Mouse (Mus musculus): Measurements from ENCODE around the gene Gm28551.
"Not testable (repeated sequence)": the region's sequence is repeated elsewhere in the genome, so short reads cannot be mapped to it uniquely, and the experiment has no call there.

The Gm28551 gene

DNA sequence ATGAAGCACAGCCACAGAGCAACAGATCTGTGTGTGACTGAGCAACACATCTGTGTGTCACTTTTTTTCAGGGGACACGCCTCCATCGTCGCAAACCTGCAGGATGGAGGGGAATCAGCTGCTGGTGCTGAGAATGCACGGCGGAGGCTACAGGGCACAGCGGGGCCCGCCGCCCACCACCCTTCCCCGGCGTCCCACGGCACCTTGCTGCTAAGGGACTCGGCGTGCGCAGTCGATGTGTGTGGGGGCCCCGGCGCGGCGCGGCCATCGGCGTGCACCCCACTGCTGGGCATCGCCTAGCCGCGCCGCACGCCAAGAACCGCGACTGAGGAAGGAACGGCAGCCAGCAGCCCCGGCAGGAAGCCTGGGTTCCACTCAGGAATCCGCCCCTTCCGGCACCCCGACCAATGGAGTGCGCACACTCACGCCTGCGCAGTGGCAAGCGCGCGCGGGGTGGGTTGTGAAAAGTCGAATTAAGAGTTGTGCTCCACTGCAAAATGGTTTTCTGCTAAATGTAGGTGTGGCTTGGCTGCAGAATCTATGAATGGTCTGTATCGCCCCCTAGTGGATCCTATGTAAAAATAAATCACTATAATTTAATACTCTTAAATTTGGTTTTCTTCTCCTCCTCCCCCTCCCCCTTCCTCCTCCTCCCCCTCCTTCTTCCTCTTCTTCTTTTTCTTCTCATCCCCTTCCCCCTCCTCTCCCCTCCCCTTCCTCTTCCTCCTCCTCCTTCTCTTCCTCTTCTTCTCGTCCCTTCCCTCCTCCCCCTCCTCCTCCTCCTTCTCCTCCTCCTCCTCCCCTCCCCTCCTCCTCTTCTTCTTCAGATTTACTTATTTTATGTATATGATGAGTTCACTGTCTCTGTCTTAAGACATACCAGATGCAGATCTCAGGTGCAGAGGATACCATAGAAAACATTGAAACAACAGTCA is at the start of gene Gm28551, which contains the start of the genes Asdurf and Asnsd1:
Gene Gm28551, minus strand, starts transcription at position 341 of the 935 bp plus-strand sequence.
Gene Asdurf, minus strand, starts transcription at position 293 of the 935 bp plus-strand sequence.
Gene Asnsd1, minus strand, starts transcription at position 426 of the 935 bp plus-strand sequence.
- DNase-seq (ENCODE audit: low spot score in 2 of 2), result peak; percentile 96

DNA sequence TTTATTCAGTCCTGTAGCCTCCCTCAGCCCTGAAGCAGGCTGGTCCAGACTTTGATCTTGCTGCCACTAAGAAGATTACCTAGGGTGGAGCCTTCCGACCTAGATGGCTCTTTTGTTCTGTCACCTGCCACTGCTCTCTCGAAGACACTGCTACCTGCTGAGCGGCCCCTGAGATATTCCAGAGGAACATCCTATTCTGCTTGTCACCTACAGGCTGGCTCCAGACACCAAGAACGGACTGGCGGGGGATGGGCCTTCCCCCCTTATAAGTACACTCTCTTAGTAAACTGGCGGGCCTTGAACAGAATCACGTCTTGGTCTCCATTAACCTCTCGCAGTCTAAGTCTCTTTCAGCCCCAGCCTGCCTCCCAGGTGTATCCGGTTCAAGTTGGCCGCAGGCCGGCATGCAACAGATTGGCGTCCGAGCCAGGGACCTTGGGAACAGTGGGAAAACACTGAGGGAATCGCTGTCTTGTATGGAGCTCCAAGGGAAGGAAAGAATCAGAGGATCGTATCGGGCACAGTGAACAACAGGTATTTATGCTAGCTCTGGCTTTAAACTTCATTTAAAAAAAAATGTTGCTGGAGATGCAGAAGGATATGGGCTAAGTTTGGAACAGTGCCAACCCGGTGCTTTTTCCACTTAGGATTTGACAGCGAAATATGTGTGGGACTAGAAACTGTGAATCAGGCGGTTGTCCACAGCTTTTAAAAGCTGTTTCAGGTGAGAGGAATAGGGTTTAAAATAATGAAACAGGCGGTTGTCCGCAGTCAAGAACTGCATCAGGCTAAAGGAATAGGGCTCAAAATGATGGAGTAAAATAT is 41.7 kb upstream of the Gm28551 start:
- not testable (repeated sequence) for DNase-seq (ENCODE audit: low spot score in 2 of 2)

DNA sequence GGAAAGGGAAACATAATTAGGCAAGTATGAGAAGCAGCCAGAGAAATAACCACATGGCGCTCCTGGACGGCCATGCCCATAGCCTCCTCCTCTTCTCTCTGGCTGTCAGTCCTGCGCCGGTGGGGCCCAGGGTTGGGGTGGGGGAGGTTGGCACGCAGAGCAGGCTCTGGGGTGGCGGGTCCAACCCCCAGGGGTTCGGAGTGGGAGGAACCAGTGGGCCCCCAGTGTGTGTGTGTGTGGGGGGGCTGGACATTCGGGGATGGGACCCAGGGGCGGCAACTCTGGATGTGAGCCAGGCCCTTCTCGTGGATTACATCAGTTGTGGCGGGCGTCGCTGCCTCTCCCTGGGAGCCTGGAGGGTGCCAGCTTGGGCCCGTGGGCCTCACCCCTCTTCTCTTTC is 36.3 kb upstream of the Gm28551 start:
- no peak for DNase-seq (ENCODE audit: low spot score in 2 of 2)

DNA sequence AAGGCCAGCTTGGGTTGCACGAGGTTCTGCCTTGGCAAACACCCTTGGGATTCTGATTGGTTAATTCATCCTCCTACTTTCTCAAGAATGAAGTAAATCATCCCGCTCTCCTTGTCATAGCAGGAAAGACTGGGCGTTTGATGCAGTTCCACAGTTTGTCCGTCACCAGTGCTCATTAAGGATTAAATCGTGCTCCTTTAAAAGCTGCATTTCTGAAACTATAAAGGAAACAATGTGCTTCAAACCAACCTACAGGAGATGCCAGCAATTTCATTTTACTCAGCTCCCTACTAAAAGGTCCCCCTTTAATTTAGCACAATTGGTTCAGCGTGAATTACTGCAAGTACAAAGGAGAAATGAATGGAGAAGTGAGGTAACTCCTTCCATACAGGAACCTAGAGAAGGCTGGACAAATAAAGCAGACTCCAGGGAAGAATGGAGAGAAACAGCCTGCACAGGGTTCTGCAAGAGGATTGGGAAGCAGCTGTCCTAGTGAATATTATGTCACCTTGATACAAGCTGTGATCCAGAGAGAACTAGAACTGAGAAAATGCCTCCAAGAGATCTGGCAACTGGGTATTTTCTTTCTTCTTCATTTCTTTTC is 31.7 kb upstream of the Gm28551 start:
- DNase-seq (ENCODE audit: low spot score in 2 of 2), result no peak

DNA sequence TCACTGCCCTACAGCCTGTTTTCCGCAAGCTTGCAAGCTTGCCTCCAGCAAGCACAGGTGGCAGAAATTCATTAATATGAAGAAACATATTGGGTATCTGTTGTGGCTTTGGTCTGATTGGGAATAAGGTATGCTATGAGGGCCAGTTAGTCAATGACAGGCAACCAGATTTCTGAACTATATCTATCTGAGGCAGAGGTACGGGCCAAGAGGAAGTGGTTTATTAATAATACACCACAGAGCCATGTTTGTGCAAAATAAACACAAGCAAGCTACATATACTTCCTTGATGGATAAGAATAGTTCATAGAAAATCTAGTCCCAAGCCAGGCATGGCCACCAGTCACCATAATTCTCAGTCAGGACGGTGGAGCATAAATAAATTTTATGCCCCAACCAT is 25.3 kb upstream of the Gm28551 start:
- no peak for DNase-seq (ENCODE audit: low spot score in 2 of 2)

DNA sequence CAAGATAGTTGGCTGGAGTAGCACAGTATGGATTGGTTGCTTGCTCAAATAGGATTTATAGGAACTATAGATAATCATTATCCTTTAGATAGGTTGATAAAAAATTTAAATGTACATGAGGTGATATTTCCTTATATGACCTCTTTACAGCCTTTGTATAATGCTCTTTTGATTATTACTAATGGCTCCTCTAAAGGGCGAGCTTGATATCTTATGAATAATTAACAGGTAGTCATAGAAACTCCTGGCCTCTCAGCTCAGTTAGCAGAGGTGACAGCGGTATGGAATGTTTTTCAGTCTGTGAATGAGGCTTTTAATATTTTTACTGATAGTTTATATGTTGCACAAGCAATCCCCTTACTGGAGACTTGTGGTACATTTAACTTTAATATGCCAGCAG is 23.5 kb upstream of the Gm28551 start:
- DNase-seq (ENCODE audit: low spot score in 2 of 2), result not testable (repeated sequence)

DNA sequence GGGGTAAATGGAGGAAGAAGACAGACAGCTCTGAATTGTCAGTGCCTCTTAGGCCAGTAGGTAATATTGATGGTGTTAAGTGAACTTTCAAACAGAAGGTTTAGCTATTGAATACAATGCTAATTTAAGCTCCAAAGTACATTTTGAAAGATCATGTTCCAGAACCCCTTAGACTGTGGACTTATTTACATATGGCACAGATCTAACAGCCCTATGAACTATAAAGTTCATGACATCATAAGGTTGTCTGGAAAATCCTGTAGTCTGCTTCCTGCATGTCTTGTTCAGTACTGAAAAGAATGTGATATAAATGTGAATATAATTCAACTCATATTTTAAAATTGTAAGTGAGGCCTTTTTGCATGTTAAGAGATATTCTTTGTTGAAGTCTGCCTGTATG is 6.5 kb upstream of the Gm28551 start:
- no peak for DNase-seq (ENCODE audit: low spot score in 2 of 2)

DNA sequence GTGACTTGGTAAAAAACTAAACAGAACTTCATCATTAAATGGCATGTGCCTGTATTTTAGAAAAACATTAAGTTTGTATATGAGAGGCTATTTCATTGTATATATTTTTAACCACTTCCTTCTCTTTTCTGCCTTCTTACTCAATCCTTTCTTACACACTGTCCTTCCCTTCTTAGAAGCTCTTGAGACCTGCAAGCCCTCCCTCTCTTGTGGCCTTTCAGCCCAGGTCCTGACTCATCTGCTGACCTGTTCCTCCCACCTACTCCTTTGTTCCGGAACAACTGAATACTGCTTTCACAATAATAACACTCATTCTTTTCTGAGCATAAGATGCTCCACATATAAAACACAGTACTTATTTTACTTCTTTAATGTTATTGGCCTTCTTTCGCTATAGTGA is 11.4 kb downstream of the Gm28551 start:
- DNase-seq (ENCODE audit: low spot score in 2 of 2), result no peak

DNA sequence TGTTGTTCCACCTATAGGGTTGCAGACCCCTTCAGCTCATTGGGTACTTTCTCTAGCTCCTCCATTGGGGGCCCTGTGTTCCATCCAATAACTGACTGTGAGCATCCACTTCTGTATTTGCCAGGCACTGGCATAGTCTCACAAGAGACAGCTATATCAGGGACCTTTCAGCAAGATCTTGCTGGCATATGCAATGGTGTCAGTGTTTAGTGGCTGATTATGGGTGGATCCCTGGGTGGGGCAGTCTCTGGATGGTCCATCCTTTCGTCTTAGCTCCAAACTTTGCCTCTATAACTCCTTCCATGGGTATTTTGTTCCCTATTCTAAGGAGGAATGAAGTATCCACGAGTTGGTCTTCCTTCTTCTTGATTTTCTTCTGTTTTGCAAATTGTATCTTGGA is 15.1 kb downstream of the Gm28551 start:
- DNase-seq (ENCODE audit: low spot score in 2 of 2), result not testable (repeated sequence)

DNA sequence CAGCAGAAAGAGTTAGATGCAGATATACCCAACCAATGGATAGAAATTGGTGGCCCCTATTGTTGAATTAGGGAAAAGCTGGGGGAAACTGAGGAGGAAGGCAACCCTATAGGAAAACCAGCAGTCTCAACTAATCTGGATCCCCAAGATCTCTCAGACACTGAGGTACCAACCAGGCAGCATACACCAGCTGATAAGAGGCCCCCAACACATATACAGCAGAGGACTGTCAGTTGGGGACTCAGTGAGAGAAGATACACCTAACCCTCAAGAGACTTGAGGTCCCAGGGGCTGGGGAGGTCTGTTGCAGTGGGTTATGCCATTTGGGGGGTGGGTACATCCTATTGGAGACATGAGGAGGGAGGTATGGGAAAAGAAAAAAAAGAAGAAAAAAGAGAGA is 17.0 kb downstream of the Gm28551 start:
- DNase-seq (ENCODE audit: low spot score in 2 of 2), result no peak

DNA sequence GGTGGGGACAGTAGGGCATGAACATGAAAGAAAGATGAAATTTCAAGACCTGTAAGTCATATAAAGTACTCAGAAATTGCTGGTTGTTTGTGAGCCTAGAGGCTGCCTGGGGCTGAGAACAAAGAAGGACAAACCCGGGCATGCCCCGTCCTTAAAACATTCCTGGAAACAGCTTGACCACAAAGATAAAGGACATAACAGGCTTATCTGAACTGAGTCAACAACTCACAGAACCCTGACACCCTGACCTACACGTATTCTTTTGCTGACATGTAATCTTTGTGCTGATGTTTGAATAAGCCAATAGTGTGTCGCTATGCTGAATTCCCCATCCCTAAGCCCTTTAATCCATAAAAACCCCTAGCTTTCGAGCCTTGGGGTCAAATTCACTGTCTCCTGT is 18.9 kb downstream of the Gm28551 start:
- DNase-seq (ENCODE audit: low spot score in 2 of 2), result not testable (repeated sequence)

DNA sequence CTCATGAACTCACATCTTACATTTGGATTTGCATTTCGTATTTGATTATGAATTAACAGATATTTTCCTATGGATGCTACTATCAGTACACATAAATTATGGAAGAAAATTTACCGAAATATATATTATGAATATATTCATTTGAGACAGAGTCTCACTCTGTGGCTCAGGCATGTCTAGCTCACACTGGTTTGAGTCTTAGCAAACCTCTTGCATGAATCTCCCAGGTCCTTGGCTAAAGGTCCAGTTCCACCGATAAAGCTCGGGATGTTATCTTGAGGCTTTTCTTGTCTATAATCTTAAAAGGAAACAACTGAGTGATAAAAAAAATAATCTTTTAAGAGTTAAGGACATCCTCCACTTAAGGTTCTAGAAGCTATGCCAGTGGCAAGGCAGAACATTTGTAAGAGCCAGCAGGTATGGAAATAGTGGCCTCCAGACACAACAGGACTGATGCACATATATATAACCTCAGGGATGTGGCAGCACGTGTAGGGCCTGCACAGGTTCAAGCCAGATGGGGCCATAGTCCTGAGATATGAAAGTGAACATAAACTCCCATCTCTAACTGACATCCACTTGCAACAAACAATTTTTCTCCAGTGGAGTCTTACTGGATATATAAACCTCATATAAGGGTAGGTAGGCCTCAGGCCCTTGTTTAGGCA is 27.5 kb downstream of the Gm28551 start:
- DNase-seq (ENCODE audit: low spot score in 2 of 2), result no peak

DNA sequence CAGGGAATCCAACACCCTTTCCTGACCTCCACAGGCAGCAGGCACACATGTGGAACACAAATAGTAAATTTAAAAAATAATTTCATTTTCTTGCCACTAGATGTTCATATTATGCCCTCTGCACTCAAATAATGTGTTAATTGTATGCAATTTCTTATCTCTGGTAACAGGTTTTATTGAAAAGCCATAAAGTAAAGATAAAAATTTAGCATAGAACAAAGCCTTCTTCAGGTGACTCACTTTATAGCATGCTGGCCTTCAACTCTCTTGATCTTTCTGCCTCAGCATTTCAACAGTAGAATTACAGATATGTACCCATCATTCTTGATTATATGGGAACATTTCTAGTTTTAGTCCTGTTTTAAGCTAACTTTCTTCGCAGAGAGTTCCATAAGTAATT is 28.2 kb downstream of the Gm28551 start:
- no peak for DNase-seq (ENCODE audit: low spot score in 2 of 2)

DNA sequence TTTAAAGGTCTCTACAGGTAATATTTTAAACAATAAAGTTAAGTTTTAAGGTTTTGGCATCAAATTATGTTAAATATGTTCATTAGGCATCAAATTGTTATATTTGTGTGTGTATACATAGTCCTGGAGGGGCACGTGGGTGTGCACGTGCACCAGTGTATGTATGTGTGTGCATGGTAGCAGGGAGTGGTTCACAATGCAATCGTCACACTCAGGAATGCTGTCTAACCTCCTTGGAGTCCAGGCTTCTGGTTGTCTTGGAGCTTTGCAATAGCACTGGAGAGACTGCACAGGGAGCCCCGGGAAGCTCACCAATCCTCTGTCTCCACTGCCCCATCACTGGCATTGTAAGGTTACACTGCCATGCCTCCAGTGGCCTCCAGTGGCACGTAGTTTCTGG is 29.2 kb downstream of the Gm28551 start:
- DNase-seq (ENCODE audit: low spot score in 2 of 2), result no peak

DNA sequence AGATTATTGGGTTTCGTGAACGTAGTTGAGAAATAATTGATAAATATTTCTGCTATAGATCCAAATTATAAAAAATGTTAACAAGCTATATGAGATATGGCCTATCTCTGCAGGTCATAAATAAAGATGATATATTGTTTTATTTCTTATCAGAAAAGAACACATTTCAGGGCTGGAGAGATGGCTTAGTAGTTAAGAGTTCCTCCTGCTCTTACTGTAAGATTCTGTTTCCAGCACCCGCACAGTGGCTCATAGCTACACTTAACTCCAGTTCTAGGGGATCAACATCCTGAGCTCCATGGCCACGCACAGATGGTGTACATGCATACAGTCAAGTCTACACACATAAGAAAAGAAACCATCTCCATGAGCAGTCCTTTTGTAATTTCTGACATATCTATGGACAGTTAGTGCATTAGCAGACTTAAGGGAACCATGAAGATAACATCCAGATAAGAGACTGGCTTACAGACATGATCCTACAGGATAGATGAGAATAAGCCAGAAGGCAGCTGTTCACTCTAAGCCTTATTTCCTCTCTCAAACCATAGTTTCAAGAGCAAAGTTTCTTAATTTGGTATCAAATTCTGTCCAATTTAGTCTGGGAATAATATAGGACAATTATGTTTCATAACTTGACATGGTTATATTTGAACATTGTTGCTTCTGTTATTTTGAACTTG is 30.7 kb downstream of the Gm28551 start:
- DNase-seq (ENCODE audit: low spot score in 2 of 2), result no peak

DNA sequence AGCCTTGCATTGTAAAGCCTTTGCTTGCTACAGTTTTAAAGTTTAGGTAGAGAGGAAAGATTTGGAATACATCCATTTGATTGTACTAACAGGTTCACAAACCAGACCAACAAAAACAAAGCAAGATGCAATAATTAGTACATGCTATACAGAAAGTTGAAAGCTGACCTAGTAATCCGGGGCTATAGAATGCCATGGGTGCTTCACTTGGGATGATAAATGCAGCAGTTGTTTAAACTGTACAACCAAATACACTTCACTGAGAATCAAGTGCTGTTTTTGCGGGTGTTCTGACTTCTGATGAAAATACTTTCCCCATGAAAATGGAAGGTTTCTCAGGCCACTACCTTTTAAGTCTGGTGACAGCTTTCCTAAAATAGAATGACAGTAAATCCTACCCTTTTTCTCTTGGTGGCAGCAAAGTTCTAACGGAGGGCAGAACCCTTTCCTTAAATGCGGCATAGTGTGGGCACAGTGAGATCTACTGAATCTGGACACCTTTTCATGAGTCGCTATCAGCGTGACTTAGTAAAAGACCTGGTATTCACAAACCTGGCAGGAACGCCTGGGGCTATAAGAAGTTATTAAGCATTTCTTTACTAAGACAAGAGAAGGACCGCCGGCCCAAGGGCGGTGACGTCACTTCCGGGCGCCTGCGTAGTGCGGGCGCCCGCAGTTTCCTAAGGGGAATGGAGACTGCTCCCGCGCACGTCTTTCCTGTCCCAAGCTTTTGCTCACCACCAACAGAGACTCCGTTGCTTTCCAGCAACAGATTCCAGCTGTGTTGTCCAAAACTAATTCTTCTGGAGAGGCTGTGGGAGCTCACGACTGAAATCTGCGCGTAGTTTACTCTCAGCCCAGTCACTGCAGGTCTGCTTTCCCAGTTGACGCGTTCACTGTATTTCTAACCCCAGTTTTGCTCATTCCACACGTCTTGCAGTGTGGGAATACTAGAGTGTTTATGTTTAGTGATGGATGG is 39.2 kb downstream of the Gm28551 start, which contains the start of gene Osgepl1:
Gene Osgepl1, plus strand, starts transcription at position 636 of the 979 bp plus-strand sequence.
- DNase-seq (ENCODE audit: low spot score in 2 of 2), result peak; percentile 82 to 90

DNA sequence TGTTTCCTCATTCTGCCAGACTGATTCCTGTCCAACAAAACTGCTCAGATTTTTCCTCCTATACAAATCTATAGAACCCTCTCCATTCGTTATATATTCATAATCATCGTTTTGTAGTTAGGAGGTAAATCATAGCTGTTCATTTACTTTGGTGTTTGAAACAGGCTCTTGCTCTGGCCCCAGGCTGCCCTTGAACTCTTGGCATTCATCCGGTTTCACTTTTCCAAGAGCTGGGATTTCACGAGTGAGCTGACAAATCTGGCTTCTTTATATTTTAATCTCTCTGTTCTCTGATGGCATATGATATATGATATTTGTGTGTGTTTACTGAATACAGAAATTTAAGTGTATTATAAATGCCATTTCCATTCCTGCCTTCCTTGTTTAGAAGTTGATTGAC is 52.0 kb downstream of the Gm28551 start:
- DNase-seq (ENCODE audit: low spot score in 2 of 2), result no peak

DNA sequence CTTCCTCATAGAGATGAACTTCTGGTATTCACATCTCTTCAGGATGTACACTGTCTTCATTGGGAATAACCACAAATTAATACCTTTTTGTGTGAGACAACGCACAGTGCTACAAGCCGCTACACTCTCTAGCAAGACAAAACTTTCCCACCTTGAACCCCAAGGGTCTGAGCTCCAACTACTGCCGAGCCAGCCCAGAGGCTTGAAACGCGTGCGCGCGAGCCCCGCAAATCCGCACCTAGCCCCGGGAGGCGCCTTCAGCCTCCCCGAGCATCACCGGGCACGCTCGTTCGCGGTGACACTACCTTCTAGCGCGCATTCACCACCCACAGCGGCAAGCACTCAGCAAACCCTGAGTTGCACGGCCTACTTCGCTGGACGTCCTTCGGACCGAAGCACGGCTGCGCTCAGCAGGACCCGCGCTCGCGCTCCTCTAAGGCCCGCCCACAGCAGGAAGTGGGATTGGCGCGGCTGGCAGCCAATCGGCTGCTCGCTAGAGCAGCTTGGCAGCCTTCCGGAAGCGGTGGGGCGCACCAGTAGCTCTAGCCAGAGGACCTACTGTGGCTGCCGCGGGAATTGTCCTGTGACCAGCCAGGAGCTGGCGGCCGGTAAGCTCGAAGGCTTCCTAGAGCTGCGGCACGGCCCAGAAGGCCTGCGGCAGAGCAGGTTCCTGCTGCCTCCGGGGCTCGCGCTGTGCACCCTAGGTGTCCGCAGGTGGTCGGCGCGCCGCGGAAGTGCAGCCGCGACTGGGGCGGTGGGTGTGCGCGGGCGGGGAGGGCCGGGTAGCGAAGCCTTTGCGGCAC is 55.7 kb downstream of the Gm28551 start, which contains the start of the genes Pms1, Ormdl1 and Gm28778:
Gene Pms1, minus strand, starts transcription at position 438 of the 803 bp plus-strand sequence.
Gene Ormdl1, plus strand, starts transcription at position 515 of the 803 bp plus-strand sequence.
Gene Gm28778, plus strand, starts transcription at position 531 of the 803 bp plus-strand sequence.
- peak; percentile 90 to 94 for DNase-seq (ENCODE audit: low spot score in 2 of 2)

Measured in spleen, postnatal 10 days (tissue).